Mouse (Mus musculus) sigmoid colon, adult 10 weeks (tissue): ENCODE results near the gene Haus7. TPM values are rescaled to one million over a fixed set of nuclear protein-coding genes. Genes with fewer than 3 reads are reported as not detected.

Source experiments
- polyA plus RNA-seq: library from polyadenylated mRNA; stranded (reverse); fragments of 350-450 nt; fragmentation: Illumina TruSeq; extraction: RNeasy Lipid Tissue Mini Kit (QIAGEN cat#74804); gene quantifications from one replicate; pipeline ENCODE4 v1.2.3, GENCODE M21; 2014; ENCODE audit warnings: low read depth, low replicate concordance

The Haus7 gene
- polyA plus RNA-seq = 4.0 TPM

DNA sequence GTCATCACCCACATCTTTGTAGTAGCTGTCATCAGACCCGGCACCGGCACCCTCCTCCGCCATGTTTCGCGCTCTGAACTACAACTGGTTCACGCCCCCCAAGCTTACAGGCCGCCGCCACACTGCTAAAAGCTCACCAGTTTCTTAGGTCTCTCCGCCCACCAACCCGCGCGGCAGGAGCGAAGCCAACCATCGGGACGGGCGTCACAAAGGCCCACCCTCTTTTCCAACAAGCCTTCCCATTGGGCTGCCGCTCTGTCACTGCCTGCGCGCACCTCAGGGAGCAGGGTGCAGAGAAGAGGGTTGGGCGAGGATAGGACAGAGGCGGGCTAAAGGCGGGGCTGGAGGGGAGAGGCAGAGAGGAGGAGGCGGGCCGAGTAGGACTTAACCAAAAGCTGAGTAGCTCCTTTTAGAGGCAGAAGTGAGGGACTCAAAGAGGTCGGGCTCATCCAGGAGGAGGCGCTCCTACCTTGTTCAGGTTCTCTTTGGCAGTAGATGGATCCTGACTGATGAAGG is at the start of gene Haus7:
Gene Haus7 (minus strand): TSS at position 168 of the 516 bp plus-strand sequence.

DNA sequence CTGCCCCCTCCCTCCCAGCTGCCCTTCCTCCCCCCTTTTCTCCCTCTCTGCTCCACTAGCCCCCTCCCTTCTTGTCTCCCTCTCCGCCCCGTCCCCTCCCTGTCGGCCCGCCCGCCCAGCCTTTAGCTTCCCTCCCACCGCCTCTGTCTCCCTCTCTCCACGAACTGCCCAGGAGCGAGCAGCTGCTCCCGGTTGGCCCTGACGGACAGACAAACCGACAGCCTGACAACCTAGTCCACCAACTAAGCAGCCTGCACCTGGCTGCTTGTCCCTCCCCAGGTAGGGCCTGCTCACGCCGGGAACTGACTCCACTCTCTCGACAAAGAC is 24.6 kb upstream of the Haus7 start, which contains the start of gene Bgn:
Gene Bgn (plus strand): TSS at position 119 of the 327 bp plus-strand sequence.

DNA sequence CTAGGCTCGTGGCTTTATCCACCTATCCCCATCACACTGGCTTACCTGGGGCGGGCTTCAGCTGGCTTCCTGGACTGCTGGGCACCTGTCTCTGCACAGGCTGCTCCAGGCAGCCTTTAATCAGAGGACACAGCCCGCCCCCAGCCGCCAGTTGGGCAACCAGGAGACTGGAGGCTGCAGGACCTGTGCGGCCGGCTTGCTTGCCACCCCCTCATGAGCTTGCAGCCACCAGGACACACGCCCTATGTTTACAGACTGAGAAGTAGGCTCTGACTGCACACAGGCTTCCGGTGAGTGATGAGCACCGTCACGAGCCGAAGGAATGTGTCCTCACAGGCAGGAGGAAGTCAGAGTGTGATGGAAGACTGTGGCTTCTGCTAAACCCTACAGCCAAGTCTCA is 23.6 kb downstream of the Haus7 start, which contains the start of gene Trex2:
Gene Trex2 (minus strand): TSS at position 93 of the 400 bp plus-strand sequence.

DNA sequence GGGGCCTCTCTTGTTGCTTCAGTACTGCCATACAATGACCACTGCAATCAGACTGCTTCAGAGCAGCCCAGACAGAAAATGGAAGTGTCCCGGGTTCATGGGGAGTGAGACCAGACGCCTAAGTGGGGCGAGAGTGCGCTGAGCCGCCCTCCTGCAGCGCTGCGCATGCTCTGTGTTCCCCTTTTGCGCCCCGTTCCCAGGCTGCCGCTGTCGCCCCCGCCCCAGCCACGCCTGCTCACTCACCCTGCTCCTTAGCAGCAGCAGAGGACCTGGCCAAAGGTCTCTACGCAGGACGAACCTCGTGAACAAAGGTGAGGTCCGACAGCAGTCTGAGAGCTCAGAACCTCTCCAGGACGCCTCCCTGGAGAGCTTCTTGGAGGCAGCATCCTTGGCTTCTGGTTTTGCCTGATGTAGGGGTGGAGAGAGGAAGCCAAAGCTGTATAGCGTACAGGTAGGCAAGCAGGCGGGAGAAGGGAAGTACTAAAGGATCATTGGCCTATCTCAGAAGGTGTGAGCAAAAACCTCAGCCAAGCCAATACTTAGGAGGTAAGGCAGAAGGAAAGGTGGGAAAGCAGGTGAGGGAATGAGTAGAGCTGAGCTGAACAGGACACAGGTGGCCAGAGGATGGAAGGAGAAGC is 47.8 kb downstream of the Haus7 start, which contains the start of gene Zfp92:
Gene Zfp92 (plus strand): TSS at position 217 of the 638 bp plus-strand sequence.

DNA sequence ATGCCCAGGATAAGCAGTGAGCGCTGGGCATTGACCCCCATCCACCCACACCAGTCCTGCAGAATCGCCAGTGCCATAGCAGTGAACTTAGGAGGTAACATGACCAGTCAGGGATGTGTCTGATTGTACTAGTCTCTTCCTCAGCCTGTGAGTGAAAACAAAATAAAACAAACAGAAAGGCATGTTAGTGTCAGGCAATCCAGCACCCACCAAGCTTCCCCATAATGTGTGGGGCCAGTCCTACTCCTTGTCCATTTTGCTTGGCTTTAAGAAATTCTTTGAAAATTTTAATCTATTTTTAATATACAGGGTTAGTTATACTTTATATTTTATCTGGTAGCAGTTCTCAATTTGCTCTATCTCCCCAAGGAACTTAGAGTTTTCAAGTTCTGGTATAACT is 60.2 kb downstream of the Haus7 start, which contains the start of gene Gm18336:
Gene Gm18336 (minus strand): TSS at position 101 of the 400 bp plus-strand sequence.

Other genes with a start within 250 kb of the Haus7 start
- 12.9 TPM for gene Xlr4b, start 244.7 kb downstream of the Haus7 start, polyA plus RNA-seq
- gene F8a, start 230.8 kb downstream of the Haus7 start, polyA plus RNA-seq = 10.1 TPM
- 5.4 TPM for gene Xlr4c, start 215.9 kb downstream of the Haus7 start, polyA plus RNA-seq
- gene Xlr3c, start 193.7 kb downstream of the Haus7 start, polyA plus RNA-seq = not detected
- gene Xlr5a, start 166.1 kb downstream of the Haus7 start, polyA plus RNA-seq = not detected
- gene Xlr5c, start 166.1 kb downstream of the Haus7 start, polyA plus RNA-seq = not detected
- gene Gm45015, start 122.2 kb downstream of the Haus7 start, polyA plus RNA-seq = not detected
- gene Zfp275, start 116.4 kb downstream of the Haus7 start, polyA plus RNA-seq = 18.5 TPM
- gene Gm18336, start 60.3 kb downstream of the Haus7 start, polyA plus RNA-seq = not detected
- gene Zfp92, start 47.9 kb downstream of the Haus7 start, polyA plus RNA-seq = 0.25 TPM
- not detected for gene Trex2, start 23.7 kb downstream of the Haus7 start, polyA plus RNA-seq
- gene Bgn, start 24.6 kb upstream of the Haus7 start, polyA plus RNA-seq = 88.1 TPM
- not detected for gene Atp2b3, start 44.0 kb upstream of the Haus7 start, polyA plus RNA-seq
- gene Dusp9, start 180.4 kb upstream of the Haus7 start, polyA plus RNA-seq = not detected
- gene Pnck, start 201.1 kb upstream of the Haus7 start, polyA plus RNA-seq = not detected
- gene Slc6a8, start 214.1 kb upstream of the Haus7 start, polyA plus RNA-seq = 302 TPM